Mouse (Mus musculus): Measurements from ENCODE around the gene Irs2.

DNA sequence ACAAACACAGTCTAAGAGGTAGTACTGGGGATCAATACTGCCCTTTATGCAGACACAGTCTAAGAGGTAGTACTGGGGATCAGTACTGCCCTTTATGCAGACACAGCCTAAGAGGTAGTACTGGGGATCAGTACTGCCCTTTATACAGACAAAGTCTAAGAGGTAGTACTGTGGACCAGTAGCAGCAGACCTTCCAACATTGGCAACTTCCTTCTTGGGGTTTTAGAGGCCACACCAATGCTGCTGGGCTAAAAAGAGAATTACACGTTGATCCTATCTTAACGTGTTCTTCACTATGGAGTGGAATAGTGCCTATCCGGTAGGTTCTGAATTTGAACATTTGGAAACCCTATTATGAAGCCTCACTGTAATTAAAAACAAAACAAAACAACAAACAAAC, 7.4 kb upstream of the Irs2 start:
- TF ChIP-seq MAFK (IDR thresholded peaks at IDR 0.05; ENCODE audit: insufficient read depth, low read depth, low read length) (no peak), ZC3H11A (IDR thresholded peaks at IDR 0.05; ENCODE audit: borderline replicate concordance, low read depth, low read length) (no peak)
